Comparison of ENCODE assay signal across 20 mouse cellular contexts in the genomic region with DNA sequence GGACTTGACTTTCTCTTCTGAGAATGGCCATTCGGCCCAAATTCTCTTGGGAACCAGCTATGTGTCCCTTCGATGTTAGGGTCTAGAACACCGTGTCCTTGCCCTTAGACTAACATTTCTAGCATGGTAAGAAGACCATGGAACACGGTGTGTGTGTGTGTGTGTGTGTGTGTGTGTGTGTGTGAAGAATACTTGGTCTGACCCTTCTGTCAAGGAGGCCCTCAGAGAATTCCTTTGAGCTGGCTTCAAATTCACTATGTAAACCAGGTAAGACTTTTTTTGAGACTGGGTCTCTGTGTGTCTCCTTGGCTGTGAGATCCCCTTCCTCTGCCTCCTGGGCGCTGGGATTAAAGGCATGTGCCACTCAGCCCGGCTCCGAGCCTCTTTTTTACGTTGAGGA. TPM values are rescaled to one million over a fixed set of nuclear protein-coding genes. Genes with fewer than 3 reads are reported as not detected.
DNase-seq lines count a peak whose midpoint lies in the region; ATAC-seq and TF ChIP-seq lines count a peak whose summit lies in the region.
"Had no signal": no experiment of that assay in that cellular context is flagged by ENCODE, and none has a peak within 500 bp of the region (broad histone marks: within the 10 kb centered on the region; RNA-seq: fewer than 3 reads in every experiment).

No protein-coding gene starts in this region.

- H3K4me3 ChIP-seq in kidney, adult 2 months (ENCODE audit: insufficient read depth, low read depth, low read length): no peak overlapping the region
- H3K4me3 ChIP-seq in lung, embryonic 16.5 days (ENCODE audit: low read length): no peak overlapping the region
- peak overlapping the region; percentile 89 for H3K4me3 ChIP-seq in megakaryocyte, embryonic 14.5 days (replicated peaks)
- H3K4me3 ChIP-seq: embryonic facial prominence, embryonic 12.5 days; embryonic facial prominence, embryonic 15.5 days; gastrocnemius, adult 2 months; hindbrain, embryonic 12.5 days had no signal

- DNase-seq in kidney, adult 2 months: no peak
- DNase-seq in kidney, postnatal 10 days: no peak
- no peak for DNase-seq in lung, postnatal 10 days
- DNase-seq in adrenal gland, adult 18-20 months (ENCODE audit: low spot score in 2 of 2): no peak
- DNase-seq: adrenal gland, postnatal 10 days; adrenal gland, postnatal 36 days; cerebellum, adult 11 months; forebrain, postnatal 0 days; gastrocnemius, postnatal 14 days; heart, adult 11 months had no signal

- no peaks in the 10 kb centered on the region for H3K36me3 ChIP-seq in kidney, adult 2 months (ENCODE audit: control insufficient read depth, insufficient read depth, low read length)
- no peaks in the 10 kb centered on the region for H3K36me3 ChIP-seq in lung, embryonic 16.5 days (ENCODE audit: control insufficient read depth, insufficient read depth, low read length)
- H3K36me3 ChIP-seq in megakaryocyte, embryonic 14.5 days (replicated peaks; ENCODE audit: low read length): peaks cover 62% of the 10 kb centered on the region
- H3K36me3 ChIP-seq: embryonic facial prominence, embryonic 12.5 days; hindbrain, embryonic 12.5 days had no signal

- peaks cover 22% of the 10 kb centered on the region; the same call in 1 of the 2 replicates for H3K4me1 ChIP-seq in kidney, adult 2 months (ENCODE audit: control insufficient read depth, insufficient read depth, low read length)
- H3K4me1 ChIP-seq in lung, embryonic 16.5 days (replicated peaks; ENCODE audit: control insufficient read depth, insufficient read depth, low read length): peaks cover 19% of the 10 kb centered on the region
- H3K4me1 ChIP-seq in megakaryocyte, embryonic 14.5 days: peaks cover 90% of the 10 kb centered on the region

- H3K27ac ChIP-seq in kidney, adult 2 months (ENCODE audit: insufficient read depth, low read depth, low read length): peak overlapping the region; percentile 27
- H3K27ac ChIP-seq in lung, embryonic 16.5 days (ENCODE audit: low read length): peak overlapping the region; percentile 40; the same call in 1 of the 2 replicates
- H3K27ac ChIP-seq: embryonic facial prominence, embryonic 12.5 days; embryonic facial prominence, embryonic 15.5 days; gastrocnemius, adult 2 months; hindbrain, embryonic 12.5 days had no signal

- TF ChIP-seq POLR2A in kidney, adult 2 months (IDR thresholded peaks at IDR 0.05; ENCODE audit: low read depth, low read length): no peak

- H3K9ac ChIP-seq in lung, embryonic 16.5 days (ENCODE audit: low read length): no peak overlapping the region
- H3K9ac ChIP-seq: embryonic facial prominence, embryonic 12.5 days; embryonic facial prominence, embryonic 15.5 days; forebrain, postnatal 0 days; hindbrain, embryonic 12.5 days had no signal

- H3K9me3 ChIP-seq in lung, embryonic 16.5 days (ENCODE audit: control insufficient read depth, low read length): no peaks in the 10 kb centered on the region
- no peaks in the 10 kb centered on the region for H3K9me3 ChIP-seq in megakaryocyte, embryonic 14.5 days
- H3K9me3 ChIP-seq: embryonic facial prominence, embryonic 12.5 days; embryonic facial prominence, embryonic 15.5 days; hindbrain, embryonic 12.5 days had no signal

- 73% methylated on average over 8 of the region's 8 CpGs for WGBS in kidney, adult 2 months
- WGBS in lung, embryonic 16.5 days: 71% methylated on average over 8 of the region's 8 CpGs

- no peak for TF ChIP-seq CTCF in kidney, adult 2 months (conservative IDR thresholded peaks at IDR 0.05; ENCODE audit: insufficient read depth, insufficient read length, low read depth, low read length)

- H3K27me3 ChIP-seq in kidney, adult 2 months (replicated peaks; ENCODE audit: control insufficient read depth, insufficient read depth, low read length): no peaks in the 10 kb centered on the region
- H3K27me3 ChIP-seq in lung, embryonic 16.5 days (ENCODE audit: control insufficient read depth, insufficient read depth, low read depth, low read length): no peaks in the 10 kb centered on the region
- H3K27me3 ChIP-seq in megakaryocyte, embryonic 14.5 days (replicated peaks): no peaks in the 10 kb centered on the region
- H3K27me3 ChIP-seq: embryonic facial prominence, embryonic 12.5 days; embryonic facial prominence, embryonic 15.5 days had no signal

- no peak overlapping the region for H3K4me2 ChIP-seq in lung, embryonic 16.5 days (ENCODE audit: low read depth, low read length)
- H3K4me2 ChIP-seq: embryonic facial prominence, embryonic 12.5 days; embryonic facial prominence, embryonic 15.5 days; heart, embryonic 11.5 days; hindbrain, embryonic 12.5 days had no signal

- no peak for ATAC-seq in lung, embryonic 16.5 days (ENCODE audit: low read depth)
- ATAC-seq in megakaryocyte, adult 5-6 weeks (ENCODE audit: poor library complexity, severe bottlenecking): no peak
- ATAC-seq: activated CD4-positive, CD25-positive, alpha-beta regulatory T cell, adult 4 months; forebrain, embryonic 14.5 days; forebrain, postnatal 0 days had no signal

RNA-seq across cellular contexts. Expression of a gene that starts 3.5 kb away (rescaled TPM):
- polyA plus RNA-seq in kidney, adult 2 months (2012; rRNA removed): 80.6 and 96.2 TPM in 2 replicates
- 53.4 and 55.4 TPM in 2 replicates for polyA plus RNA-seq in lung, embryonic 16.5 days (2015; fragmentation: Nextera tagmentation; extraction: Ambion mirVana)
- 32.1 and 64.4 TPM in 2 replicates for polyA plus RNA-seq in megakaryocyte, embryonic 14.5 days (2012; ENCODE audit: insufficient read depth, low replicate concordance)
- total RNA-seq in megakaryocyte, adult 5-6 weeks (2015): 274 and 291 TPM in 2 replicates
- 424 and 451 TPM in 2 replicates for total RNA-seq in megakaryocyte, adult 5-6 weeks (2017)
- total RNA-seq in adrenal gland, adult 18-20 months (2021): 100 to 1,000 TPM; 123 to 353 TPM

RNA-seq across cellular contexts. Expression of a gene that starts 31.6 kb away (rescaled TPM):
- polyA plus RNA-seq in kidney, adult 2 months (2012; rRNA removed): 17.6 and 18.8 TPM in 2 replicates
- polyA plus RNA-seq in lung, embryonic 16.5 days (2015; fragmentation: Nextera tagmentation; extraction: Ambion mirVana): 17.6 and 18.1 TPM in 2 replicates
- polyA plus RNA-seq in megakaryocyte, embryonic 14.5 days (2012; ENCODE audit: insufficient read depth, low replicate concordance): 2.6 and 9.1 TPM in 2 replicates
- total RNA-seq in megakaryocyte, adult 5-6 weeks (2015): 7.4 and 11.0 TPM in 2 replicates
- 12.8 TPM in 2 replicates for total RNA-seq in megakaryocyte, adult 5-6 weeks (2017)
- 10 to 100 TPM; 20.8 to 35.3 TPM for total RNA-seq in adrenal gland, adult 18-20 months (2021)
